Mouse (Mus musculus): ENCODE data around the gene Gm21616. TPM values are rescaled to one million over a fixed set of nuclear protein-coding genes. Genes with fewer than 3 reads are reported as not detected.

Gm21616 gene
- polyA plus RNA-seq (2015; fragmentation: Illumina TruSeq; extraction: RNeasy Lipid Tissue Mini Kit (QIAGEN cat#74804); ENCODE audit: insufficient read depth, low replicate concordance): not detected

DNA sequence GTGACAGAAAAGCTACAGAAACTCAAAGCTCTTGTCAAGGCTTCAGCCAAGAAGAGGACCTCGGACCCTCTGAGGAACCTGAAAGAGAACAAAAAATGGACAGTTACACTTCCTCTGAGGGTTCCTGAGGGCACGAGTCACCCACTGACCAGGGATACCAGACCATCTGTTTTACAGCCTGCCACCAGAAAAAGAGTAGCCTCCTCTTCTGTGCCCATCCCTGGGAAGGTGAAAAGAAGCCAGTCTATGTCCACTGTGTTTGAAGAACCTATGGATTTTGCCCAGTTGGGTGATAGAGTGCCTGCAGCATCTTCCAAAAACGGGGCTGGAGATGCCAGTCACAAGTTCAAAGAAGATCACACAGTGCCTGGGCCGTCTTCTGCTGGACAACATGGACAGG is at the start of gene Gm21616:
Gm21616 (plus strand) TSS at position 301 of the 400 bp plus-strand sequence.

All from spleen, adult 10 weeks (tissue).